27 mouse cellular contexts compared by ENCODE assay signal in the genomic region with DNA sequence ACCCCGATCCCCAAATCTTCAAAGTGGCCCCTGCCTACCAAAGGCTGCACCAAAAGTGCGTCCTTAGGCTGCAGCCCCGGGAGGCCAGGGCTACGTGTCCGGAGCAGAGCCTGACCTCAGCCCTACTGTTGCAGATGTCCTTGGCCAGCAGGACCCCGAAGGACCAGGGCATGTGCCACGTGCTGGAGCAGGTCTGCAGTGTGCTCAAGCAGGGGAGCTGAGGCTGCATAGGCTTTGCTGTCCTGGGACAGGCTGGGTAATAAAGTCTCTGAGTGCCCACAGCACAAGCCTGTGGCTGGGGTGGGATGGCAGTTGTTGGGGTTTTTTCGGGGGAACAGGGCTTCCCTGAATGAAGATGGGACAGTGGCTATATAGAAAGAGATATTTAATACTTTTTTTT. TPM values are rescaled to one million over a fixed set of nuclear protein-coding genes. Genes with fewer than 3 reads are reported as not detected.
DNase-seq lines count a peak whose midpoint lies in the region; ATAC-seq and TF ChIP-seq lines count a peak whose summit lies in the region.
"Had no signal": no experiment of that assay in that cellular context is flagged by ENCODE, and none has a peak within 500 bp of the region (broad histone marks: within the 10 kb centered on the region; RNA-seq: fewer than 3 reads in every experiment).

No protein-coding gene starts in this region.

- H3K27me3 ChIP-seq in hindbrain, embryonic 16.5 days (replicated peaks; ENCODE audit: control insufficient read depth, insufficient read depth, low read length): no peaks in the 10 kb centered on the region
- no peaks in the 10 kb centered on the region for H3K27me3 ChIP-seq in hindbrain, embryonic 10.5 days (ENCODE audit: insufficient read depth, poor library complexity, severe bottlenecking)
- H3K27me3 ChIP-seq in MEL (ENCODE audit: control insufficient read depth in 1 of 2, insufficient read depth in 2 of 2, low read length in 2 of 2): no peaks in the 10 kb centered on the region
- H3K27me3 ChIP-seq: embryonic facial prominence, embryonic 12.5 days; embryonic facial prominence, embryonic 15.5 days; forebrain, embryonic 12.5 days; forebrain, embryonic 15.5 days; heart, embryonic 13.5 days; hindbrain, embryonic 12.5 days; hindbrain, embryonic 15.5 days; intestine, embryonic 15.5 days had no signal

- TF ChIP-seq EP300 in MEL (IDR thresholded peaks at IDR 0.05; ENCODE audit: low read depth in 1 of 2, low read length in 2 of 2): no peak

- H3K79me2 ChIP-seq in MEL (ENCODE audit: control insufficient read depth, insufficient read depth, low read length, poor library complexity): no peaks in the 10 kb centered on the region

- H3K4me2 ChIP-seq in hindbrain, embryonic 16.5 days (ENCODE audit: low read length): no peak overlapping the region
- H3K4me2 ChIP-seq: embryonic facial prominence, embryonic 12.5 days; embryonic facial prominence, embryonic 15.5 days; forebrain, embryonic 12.5 days; forebrain, embryonic 15.5 days; heart, embryonic 13.5 days; hindbrain, embryonic 12.5 days; hindbrain, embryonic 15.5 days; intestine, embryonic 15.5 days had no signal

- H3K36me3 ChIP-seq in hindbrain, embryonic 16.5 days (ENCODE audit: control insufficient read depth, insufficient read depth, low read length): peaks cover 71% of the 10 kb centered on the region
- peaks cover 98% of the 10 kb centered on the region for H3K36me3 ChIP-seq in hindbrain, embryonic 10.5 days
- peaks cover 0 to 3% of the 10 kb centered on the region in 2 experiments; a peak in 2 of 4 replicates for H3K36me3 ChIP-seq in MEL (ENCODE audit: control insufficient read depth in 1 of 2, insufficient read depth in 2 of 2, low read length in 2 of 2)

- TF ChIP-seq POLR2A in MEL (IDR thresholded peaks at IDR 0.05; ENCODE audit: control insufficient read depth in 1 of 2, insufficient read depth in 1 of 2, low read depth in 1 of 2, low read length in 2 of 2, poor library complexity in 1 of 2): no peak
- TF ChIP-seq POLR2A in cortical plate, adult 2 months (IDR thresholded peaks at IDR 0.05; ENCODE audit: extremely low read depth, insufficient read depth, low read length): 0 out of 2 replicates have a peak, but pooled peaks have one; percentile 8

- DNase-seq in adrenal gland, adult 8-10 months: peak; percentile 34
- no peak for DNase-seq in adrenal gland, postnatal 10 days
- DNase-seq in hindbrain, embryonic 10.5 days (ENCODE audit: low spot score): no peak
- DNase-seq in MEL (ENCODE audit: low read depth, low spot score): no peak
- DNase-seq in gastrocnemius, adult 2 months: no peak
- DNase-seq: cerebellum, postnatal 36 days; gastrocnemius, postnatal 10 days; gastrocnemius, postnatal 36 days; heart, adult 2 months; heart, postnatal 14 days; heart, postnatal 4 days; kidney, adult 11 months had no signal

- no peak for TF ChIP-seq CTCF in MEL (IDR thresholded peaks at IDR 0.05 in 2 of 3, conservative IDR thresholded peaks at IDR 0.05 in 1 of 3; ENCODE audit: control insufficient read depth in 1 of 3, insufficient read depth in 1 of 3, low read depth in 2 of 3, low read length in 3 of 3, poor library complexity in 1 of 3, severe bottlenecking in 1 of 3)
- no peak for TF ChIP-seq CTCF in cortical plate, adult 2 months (IDR thresholded peaks at IDR 0.05; ENCODE audit: extremely low read depth, insufficient read depth, low read length)
- TF ChIP-seq CTCF in gastrocnemius, adult 2 months (IDR thresholded peaks at IDR 0.05): no peak

- peaks cover 4% of the 10 kb centered on the region; the same call in 1 of the 2 replicates for H3K4me1 ChIP-seq in hindbrain, embryonic 16.5 days (ENCODE audit: control insufficient read depth, insufficient read depth, low read depth, low read length)
- peaks cover 4% of the 10 kb centered on the region for H3K4me1 ChIP-seq in hindbrain, embryonic 10.5 days (replicated peaks)
- H3K4me1 ChIP-seq in MEL (ENCODE audit: control insufficient read depth in 1 of 2, insufficient read depth in 2 of 2, low read length in 2 of 2): no peaks in the 10 kb centered on the region
- H3K4me1 ChIP-seq in cortical plate, adult 2 months (ENCODE audit: control insufficient read depth, insufficient read depth, low read length): peaks cover 2% of the 10 kb centered on the region; the same call in 1 of the 2 replicates
- H3K4me1 ChIP-seq: intestine, embryonic 15.5 days had no signal

- H3K4me3 ChIP-seq in hindbrain, embryonic 16.5 days (ENCODE audit: low read length): no peak overlapping the region
- no peak overlapping the region for H3K4me3 ChIP-seq in hindbrain, embryonic 10.5 days
- H3K4me3 ChIP-seq in MEL (ENCODE audit: control insufficient read depth in 1 of 2, insufficient read depth in 1 of 2, low read depth in 2 of 2, low read length in 2 of 2): no peak overlapping the region
- no peak overlapping the region for H3K4me3 ChIP-seq in cortical plate, adult 2 months (ENCODE audit: insufficient read depth, low read length)
- H3K4me3 ChIP-seq in gastrocnemius, adult 2 months: no peak overlapping the region
- H3K4me3 ChIP-seq: embryonic facial prominence, embryonic 12.5 days; embryonic facial prominence, embryonic 15.5 days; forebrain, embryonic 12.5 days; forebrain, embryonic 15.5 days; heart, adult 2 months; heart, embryonic 10.5 days; heart, embryonic 13.5 days; hindbrain, embryonic 12.5 days; hindbrain, embryonic 15.5 days; intestine, embryonic 15.5 days had no signal

- H3K27ac ChIP-seq in hindbrain, embryonic 16.5 days (ENCODE audit: low read depth, low read length): peak overlapping the region; percentile 48
- no peak overlapping the region for H3K27ac ChIP-seq in hindbrain, embryonic 10.5 days
- H3K27ac ChIP-seq in MEL (ENCODE audit: control insufficient read depth, low read depth, low read length): no peak overlapping the region
- H3K27ac ChIP-seq in cortical plate, adult 2 months (ENCODE audit: insufficient read depth, low read length): no peak overlapping the region
- H3K27ac ChIP-seq in gastrocnemius, adult 2 months: no peak overlapping the region
- H3K27ac ChIP-seq: embryonic facial prominence, embryonic 12.5 days; embryonic facial prominence, embryonic 15.5 days; heart, adult 2 months; heart, embryonic 10.5 days; heart, embryonic 13.5 days; hindbrain, embryonic 12.5 days; intestine, embryonic 15.5 days had no signal

- intact Hi-C loops in gastrocnemius, adult 2 months (cut with DNase I): no loop called here

- no peak for ATAC-seq in hindbrain, embryonic 16.5 days
- ATAC-seq in erythroid progenitor cell, adult 5-6 weeks (replicated peaks; ENCODE audit: low FRiP score, poor library complexity, severe bottlenecking): no peak
- ATAC-seq: activated CD4-positive, CD25-positive, alpha-beta regulatory T cell, adult 4 months; CD4-positive, CD25-positive, alpha-beta regulatory T cell, adult 4 months; forebrain, embryonic 15.5 days; intestine, embryonic 15.5 days had no signal

- no peaks in the 10 kb centered on the region for H3K9me3 ChIP-seq in hindbrain, embryonic 16.5 days (ENCODE audit: control insufficient read depth, low read length)
- no peaks in the 10 kb centered on the region for H3K9me3 ChIP-seq in hindbrain, embryonic 10.5 days
- no peaks in the 10 kb centered on the region for H3K9me3 ChIP-seq in MEL (replicated peaks; ENCODE audit: insufficient read depth, low read length)
- H3K9me3 ChIP-seq: embryonic facial prominence, embryonic 12.5 days; embryonic facial prominence, embryonic 15.5 days; forebrain, embryonic 12.5 days; forebrain, embryonic 15.5 days; heart, embryonic 10.5 days; heart, embryonic 13.5 days; hindbrain, embryonic 12.5 days; hindbrain, embryonic 15.5 days; intestine, embryonic 15.5 days had no signal

- H3K9ac ChIP-seq in hindbrain, embryonic 16.5 days (ENCODE audit: low read depth, low read length): no peak overlapping the region
- no peak overlapping the region for H3K9ac ChIP-seq in MEL (ENCODE audit: control insufficient read depth, low read depth, low read length, poor library complexity, severe bottlenecking)
- H3K9ac ChIP-seq: embryonic facial prominence, embryonic 12.5 days; embryonic facial prominence, embryonic 15.5 days; forebrain, embryonic 12.5 days; forebrain, embryonic 15.5 days; heart, embryonic 13.5 days; hindbrain, embryonic 12.5 days; hindbrain, embryonic 15.5 days; intestine, embryonic 15.5 days had no signal

- TF ChIP-seq RAD21 in MEL (IDR thresholded peaks at IDR 0.05; ENCODE audit: low read depth, low read length): no peak

- WGBS in hindbrain, embryonic 16.5 days: 89% methylated on average over 8 of the region's 8 CpGs
- 85% methylated on average over 8 of the region's 8 CpGs for WGBS in hindbrain, embryonic 10.5 days

RNA-seq across cellular contexts. Expression of gene Mpnd, which starts 10.9 kb away (rescaled TPM):
- total RNA-seq in adrenal gland, adult 8-10 months (2022): 100 to 1,000 TPM; 101 to 119 (median 110) TPM
- total RNA-seq in adrenal gland, postnatal 10 days (2021): 10 to 100 TPM; 77.0 to 91.2 TPM
- polyA plus RNA-seq in hindbrain, embryonic 16.5 days (2015; fragmentation: Nextera tagmentation; extraction: Ambion mirVana): 119 and 127 TPM in 2 replicates
- polyA plus RNA-seq in hindbrain, embryonic 10.5 days (2016; fragmentation: Nextera tagmentation; extraction: Ambion mirVana): 131 and 177 TPM in 2 replicates
- 3.9 and 5.6 TPM in 2 replicates for total RNA-seq in MEL (2012; rRNA removed)
- polyA plus RNA-seq in MEL (2012; ENCODE audit: insufficient read depth in 1 of 2, insufficient read length in 2 of 2, low read depth in 1 of 2, low replicate concordance in 2 of 2, missing spikeins in 1 of 2): 10 to 100 TPM in 1 of 2 experiments, not detected in 1; 18.3 TPM
- 142 and 154 TPM in 2 replicates for polyA plus RNA-seq in cortical plate, adult 2 months (2012; rRNA removed)
- 4.0 and 6.7 TPM in 2 replicates for total RNA-seq in erythroid progenitor cell, adult 5-6 weeks (2015; ENCODE audit: low replicate concordance)
- 2.3 and 35.3 TPM in 2 replicates for total RNA-seq in erythroid progenitor cell, adult 5-6 weeks (2017; ENCODE audit: low replicate concordance)
- total RNA-seq in gastrocnemius, adult 2 months (2021): 10 to 100 TPM; 41.2 to 41.6 TPM

RNA-seq across cellular contexts. Expression of gene Stap2, which starts 11.0 kb away (rescaled TPM):
- 1 to 10 TPM; 4.8 to 9.3 (median 6.8) TPM for total RNA-seq in adrenal gland, adult 8-10 months (2022)
- 10 to 100 TPM; 15.2 to 17.2 TPM for total RNA-seq in adrenal gland, postnatal 10 days (2021)
- polyA plus RNA-seq in hindbrain, embryonic 16.5 days (2015; fragmentation: Nextera tagmentation; extraction: Ambion mirVana): 6.5 and 6.8 TPM in 2 replicates
- 6.0 and 8.3 TPM in 2 replicates for polyA plus RNA-seq in hindbrain, embryonic 10.5 days (2016; fragmentation: Nextera tagmentation; extraction: Ambion mirVana)
- 0.08 and 0.10 TPM in 2 replicates for total RNA-seq in MEL (2012; rRNA removed)
- polyA plus RNA-seq in MEL (2012; ENCODE audit: insufficient read depth in 1 of 2, insufficient read length in 2 of 2, low read depth in 1 of 2, low replicate concordance in 2 of 2, missing spikeins in 1 of 2): under 1 TPM in 1 of 2 experiments, not detected in 1; 0.08 TPM
- polyA plus RNA-seq in cortical plate, adult 2 months (2012; rRNA removed): 6.0 TPM in 2 replicates
- total RNA-seq in erythroid progenitor cell, adult 5-6 weeks (2015; ENCODE audit: low replicate concordance): not detected in 2 replicates
- total RNA-seq in erythroid progenitor cell, adult 5-6 weeks (2017; ENCODE audit: low replicate concordance): 0.98 TPM in 1 of 2 replicates, not detected in the other
- 1 to 10 TPM; 2.6 to 3.1 TPM for total RNA-seq in gastrocnemius, adult 2 months (2021)

RNA-seq across cellular contexts. Expression of gene Sh3gl1, which starts 20.1 kb away (rescaled TPM):
- total RNA-seq in adrenal gland, adult 8-10 months (2022): 10 to 100 TPM; 44.3 to 52.5 (median 49.9) TPM
- 10 to 100 TPM; 49.3 to 50.7 TPM for total RNA-seq in adrenal gland, postnatal 10 days (2021)
- 106 and 112 TPM in 2 replicates for polyA plus RNA-seq in hindbrain, embryonic 16.5 days (2015; fragmentation: Nextera tagmentation; extraction: Ambion mirVana)
- polyA plus RNA-seq in hindbrain, embryonic 10.5 days (2016; fragmentation: Nextera tagmentation; extraction: Ambion mirVana): 161 and 163 TPM in 2 replicates
- total RNA-seq in MEL (2012; rRNA removed): 36.7 and 41.0 TPM in 2 replicates
- 10 to 100 TPM in 1 of 2 experiments, not detected in 1; 78.4 TPM for polyA plus RNA-seq in MEL (2012; ENCODE audit: insufficient read depth in 1 of 2, insufficient read length in 2 of 2, low read depth in 1 of 2, low replicate concordance in 2 of 2, missing spikeins in 1 of 2)
- 56.5 and 59.4 TPM in 2 replicates for polyA plus RNA-seq in cortical plate, adult 2 months (2012; rRNA removed)
- 14.4 and 14.7 TPM in 2 replicates for total RNA-seq in erythroid progenitor cell, adult 5-6 weeks (2015; ENCODE audit: low replicate concordance)
- total RNA-seq in erythroid progenitor cell, adult 5-6 weeks (2017; ENCODE audit: low replicate concordance): 27.6 and 28.1 TPM in 2 replicates
- 1 to 10 TPM; 8.7 to 9.5 TPM for total RNA-seq in gastrocnemius, adult 2 months (2021)

RNA-seq across cellular contexts. Expression of gene Chaf1a, which starts 23.9 kb away (rescaled TPM):
- 1 to 10 TPM; 3.8 to 6.0 (median 4.3) TPM for total RNA-seq in adrenal gland, adult 8-10 months (2022)
- total RNA-seq in adrenal gland, postnatal 10 days (2021): 10 to 100 TPM in 1 of 2 experiments, 1 to 10 TPM in 1; 8.4 to 10.9 TPM
- polyA plus RNA-seq in hindbrain, embryonic 16.5 days (2015; fragmentation: Nextera tagmentation; extraction: Ambion mirVana): 4.5 and 6.7 TPM in 2 replicates
- polyA plus RNA-seq in hindbrain, embryonic 10.5 days (2016; fragmentation: Nextera tagmentation; extraction: Ambion mirVana): 35.3 and 46.0 TPM in 2 replicates
- total RNA-seq in MEL (2012; rRNA removed): 48.5 and 49.5 TPM in 2 replicates
- polyA plus RNA-seq in MEL (2012; ENCODE audit: insufficient read depth in 1 of 2, insufficient read length in 2 of 2, low read depth in 1 of 2, low replicate concordance in 2 of 2, missing spikeins in 1 of 2): 100 to 1,000 TPM in 1 of 2 experiments, not detected in 1; 116 TPM
- 2.6 and 2.8 TPM in 2 replicates for polyA plus RNA-seq in cortical plate, adult 2 months (2012; rRNA removed)
- 26.4 and 28.1 TPM in 2 replicates for total RNA-seq in erythroid progenitor cell, adult 5-6 weeks (2015; ENCODE audit: low replicate concordance)
- 32.6 and 39.0 TPM in 2 replicates for total RNA-seq in erythroid progenitor cell, adult 5-6 weeks (2017; ENCODE audit: low replicate concordance)
- total RNA-seq in gastrocnemius, adult 2 months (2021): under 1 TPM; 0.46 to 0.59 TPM

RNA-seq across cellular contexts. Expression of gene Fsd1, which starts 30.1 kb away (rescaled TPM):
- 1 to 10 TPM in 3 of 4 experiments, under 1 TPM in 1; 0.87 to 3.4 (median 2.9) TPM for total RNA-seq in adrenal gland, adult 8-10 months (2022)
- 1 to 10 TPM; 1.4 to 3.7 TPM for total RNA-seq in adrenal gland, postnatal 10 days (2021)
- polyA plus RNA-seq in hindbrain, embryonic 16.5 days (2015; fragmentation: Nextera tagmentation; extraction: Ambion mirVana): 227 and 252 TPM in 2 replicates
- 67.6 and 99.5 TPM in 2 replicates for polyA plus RNA-seq in hindbrain, embryonic 10.5 days (2016; fragmentation: Nextera tagmentation; extraction: Ambion mirVana)
- not detected in 2 replicates for total RNA-seq in MEL (2012; rRNA removed)
- not detected for polyA plus RNA-seq in MEL (2012; ENCODE audit: insufficient read depth in 1 of 2, insufficient read length in 2 of 2, low read depth in 1 of 2, low replicate concordance in 2 of 2, missing spikeins in 1 of 2)
- polyA plus RNA-seq in cortical plate, adult 2 months (2012; rRNA removed): 76.7 and 91.0 TPM in 2 replicates
- total RNA-seq in erythroid progenitor cell, adult 5-6 weeks (2015; ENCODE audit: low replicate concordance): not detected in 2 replicates
- total RNA-seq in erythroid progenitor cell, adult 5-6 weeks (2017; ENCODE audit: low replicate concordance): not detected in 2 replicates
- not detected for total RNA-seq in gastrocnemius, adult 2 months (2021)
- total RNA-seq: gastrocnemius, postnatal 36 days; granulocyte monocyte progenitor cell, adult 5-6 weeks had no signal
- polyA plus RNA-seq: activated CD4-positive, CD25-positive, alpha-beta regulatory T cell, adult 4 months had no signal
